Mouse (Mus musculus): ENCODE results near the gene Ptpn7. TPM values are rescaled to one million over a fixed set of nuclear protein-coding genes. Genes with fewer than 3 reads are reported as not detected.
"Not testable (repeated sequence)": the region's sequence is repeated elsewhere in the genome, so short reads cannot be mapped to it uniquely, and the experiment has no call there.

Gene Ptpn7
- under 1 TPM in 1 of 2 experiments, not detected in 1; 0.19 TPM for total RNA-seq (2021)
- long read RNA-seq, experiment 1 = 0 reads
- long read RNA-seq, experiment 2 = 0 reads

GRCm38 (mm10) chr1:135132473-135132872, at the start of gene Ptpn7:
Ptpn7 (plus strand) TSS chr1:135132700.
- intact Hi-C loops (cut with DNase I) = loop anchor here (2.0 kb wide), 1 partner anchor 20 kb away; no protein-coding TSS in a partner anchor
- DNase-seq (ENCODE audit: low spot score in 2 of 2) = peak; percentile 61 to 76

- intact Hi-C loops (cut with DNase I) = no loop called here
- no peak for DNase-seq (ENCODE audit: low spot score in 2 of 2)
These were observed 49.0 kb upstream of the Ptpn7 start for GRCm38 (mm10) chr1:135083465-135083864.

GRCm38 (mm10) chr1:135085296-135085871, 47.1 kb upstream of the Ptpn7 start:
- intact Hi-C loops (cut with DNase I) = no loop called here
- DNase-seq (ENCODE audit: low spot score in 2 of 2) = no peak

- intact Hi-C loops (cut with DNase I) = no loop called here
These were observed 46.5 kb upstream of the Ptpn7 start for GRCm38 (mm10) chr1:135086015-135086414.

GRCm38 (mm10) chr1:135087414-135087813, 45.1 kb upstream of the Ptpn7 start:
- intact Hi-C loops (cut with DNase I) = no loop called here
- DNase-seq (ENCODE audit: low spot score in 2 of 2) = peak in 1 of 2 experiments; percentile 23

More at GRCm38 (mm10) chr1:135086015-135086414, 46.5 kb upstream of the Ptpn7 start:
- no peak for DNase-seq (ENCODE audit: low spot score in 2 of 2)

GRCm38 (mm10) chr1:135089626-135090025, 42.9 kb upstream of the Ptpn7 start:
- intact Hi-C loops (cut with DNase I) = no loop called here
- no peak for DNase-seq (ENCODE audit: low spot score in 2 of 2)

GRCm38 (mm10) chr1:135090914-135091313, 41.6 kb upstream of the Ptpn7 start:
- DNase-seq (ENCODE audit: low spot score in 2 of 2) = no peak
- intact Hi-C loops (cut with DNase I) = no loop called here

- intact Hi-C loops (cut with DNase I) = no loop called here
- no peak for DNase-seq (ENCODE audit: low spot score in 2 of 2)
These were observed 37.8 kb upstream of the Ptpn7 start for GRCm38 (mm10) chr1:135094723-135095122.

GRCm38 (mm10) chr1:135095189-135095588, 37.3 kb upstream of the Ptpn7 start:
- intact Hi-C loops (cut with DNase I) = no loop called here
- DNase-seq (ENCODE audit: low spot score in 2 of 2) = no peak

- DNase-seq (ENCODE audit: low spot score in 2 of 2) = peak in 1 of 2 experiments; percentile 54
- intact Hi-C loops (cut with DNase I) = no loop called here
These were observed 36.2 kb upstream of the Ptpn7 start for GRCm38 (mm10) chr1:135096312-135096711.

- intact Hi-C loops (cut with DNase I) = no loop called here
- no peak for DNase-seq (ENCODE audit: low spot score in 2 of 2)
These were observed 35.1 kb upstream of the Ptpn7 start for GRCm38 (mm10) chr1:135097441-135097840.

GRCm38 (mm10) chr1:135098441-135098840, 34.1 kb upstream of the Ptpn7 start:
- DNase-seq (ENCODE audit: low spot score in 2 of 2) = no peak

GRCm38 (mm10) chr1:135100400-135100799, 32.1 kb upstream of the Ptpn7 start:
- no peak for DNase-seq (ENCODE audit: low spot score in 2 of 2)
- intact Hi-C loops (cut with DNase I) = no loop called here

More at GRCm38 (mm10) chr1:135098441-135098840, 34.1 kb upstream of the Ptpn7 start:
- intact Hi-C loops (cut with DNase I) = no loop called here

- intact Hi-C loops (cut with DNase I) = loop anchor here (5.0 kb wide), 1 partner anchor 133 kb away; no protein-coding TSS in a partner anchor
These were observed 27.4 kb upstream of the Ptpn7 start, which contains the start of gene Lgr6 for GRCm38 (mm10) chr1:135105124-135105523. Lgr6 (minus strand) TSS chr1:135105276.

GRCm38 (mm10) chr1:135105951-135106350, 26.5 kb upstream of the Ptpn7 start:
- DNase-seq (ENCODE audit: low spot score in 2 of 2) = peak; percentile 38 to 75
- intact Hi-C loops (cut with DNase I) = loop anchor here (2.0 to 5.0 kb wide), 2 partner anchors 117 to 134 kb away; no protein-coding TSS in a partner anchor

More at GRCm38 (mm10) chr1:135105124-135105523, 27.4 kb upstream of the Ptpn7 start, which contains the start of gene Lgr6:
- DNase-seq (ENCODE audit: low spot score in 2 of 2) = no peak

GRCm38 (mm10) chr1:135108611-135109010, 23.9 kb upstream of the Ptpn7 start:
- intact Hi-C loops (cut with DNase I) = loop anchor here (5.0 kb wide), 1 partner anchor 136 kb away; no protein-coding TSS in a partner anchor
- DNase-seq (ENCODE audit: low spot score in 2 of 2) = peak in 1 of 2 experiments; percentile 31

- intact Hi-C loops (cut with DNase I) = no loop called here
- peak; percentile 68 to 84 for DNase-seq (ENCODE audit: low spot score in 2 of 2)
These were observed 22.4 kb upstream of the Ptpn7 start for GRCm38 (mm10) chr1:135110075-135110474.

- intact Hi-C loops (cut with DNase I); DNase-seq (ENCODE audit: low spot score in 2 of 2): not testable (repeated sequence)
These were observed 21.2 kb upstream of the Ptpn7 start for GRCm38 (mm10) chr1:135111271-135111670.

GRCm38 (mm10) chr1:135112661-135113060, 19.8 kb upstream of the Ptpn7 start:
- intact Hi-C loops (cut with DNase I) = loop anchor here (2.0 kb wide), 1 partner anchor 20 kb away; the partner anchor contains the start of gene Ptpn7
- peak; percentile 49 to 65 for DNase-seq (ENCODE audit: low spot score in 2 of 2)

GRCm38 (mm10) chr1:135124573-135125363, 7.7 kb upstream of the Ptpn7 start:
- DNase-seq (ENCODE audit: low spot score in 2 of 2) = no peak
- intact Hi-C loops (cut with DNase I) = no loop called here
